Mouse (Mus musculus) inflammation-experienced regulatory T-cells, adult 6 months (primary cell): ENCODE measurements around the gene Ankrd22. TPM values are rescaled to one million over a fixed set of nuclear protein-coding genes. Genes with fewer than 3 reads are reported as not detected.
"Not testable (repeated sequence)": the region's sequence is repeated elsewhere in the genome, so short reads cannot be mapped to it uniquely, and the experiment has no call there.

Experiments
- ATAC-seq: one replicate; pipeline ENCODE4 v1.8.0; 2017
- polyA plus RNA-seq, 3 experiments: library from polyadenylated mRNA; unstranded; fragments of 100-300 nt; shearing (Covaris generic); gene quantifications; one replicate each; pipeline ENCODE4 v1.2.1; 2017

The Ankrd22 gene
- not detected for polyA plus RNA-seq

GRCm38 (mm10) chr19:34165891-34166290 is at the start of gene Ankrd22:
Ankrd22 (minus strand) TSS chr19:34166053.
- no peak for ATAC-seq

- no peak for ATAC-seq
Observed at GRCm38 (mm10) chr19:34214136-34214535, 48.3 kb upstream of the Ankrd22 start.

GRCm38 (mm10) chr19:34213251-34213645 is 47.4 kb upstream of the Ankrd22 start:
- no peak for ATAC-seq

- no peak for ATAC-seq
Observed at GRCm38 (mm10) chr19:34212489-34213250, 46.8 kb upstream of the Ankrd22 start.

- no peak for ATAC-seq
Observed at GRCm38 (mm10) chr19:34210841-34211240, 45.0 kb upstream of the Ankrd22 start.

- peak; percentile 41 for ATAC-seq
Observed at GRCm38 (mm10) chr19:34209930-34210581, 44.2 kb upstream of the Ankrd22 start.

GRCm38 (mm10) chr19:34209031-34209430 is 43.2 kb upstream of the Ankrd22 start:
- no peak for ATAC-seq

GRCm38 (mm10) chr19:34206760-34207440 is 41.0 kb upstream of the Ankrd22 start:
- ATAC-seq: no peak

GRCm38 (mm10) chr19:34206128-34206527 is 40.3 kb upstream of the Ankrd22 start:
- ATAC-seq: not testable (repeated sequence)

- peak; percentile 54 for ATAC-seq
Observed at GRCm38 (mm10) chr19:34202668-34203067, 36.8 kb upstream of the Ankrd22 start.

- peak; percentile 58 for ATAC-seq
Observed at GRCm38 (mm10) chr19:34199488-34199887, 33.6 kb upstream of the Ankrd22 start.

- no peak for ATAC-seq
Observed at GRCm38 (mm10) chr19:34198901-34199300, 33.0 kb upstream of the Ankrd22 start.

- ATAC-seq: no peak
Observed at GRCm38 (mm10) chr19:34198066-34198465, 32.2 kb upstream of the Ankrd22 start.

- ATAC-seq: no peak
Observed at GRCm38 (mm10) chr19:34195031-34195430, 29.2 kb upstream of the Ankrd22 start.

GRCm38 (mm10) chr19:34194132-34194745 is 28.4 kb upstream of the Ankrd22 start:
- ATAC-seq: no peak

GRCm38 (mm10) chr19:34193683-34194082 is 27.8 kb upstream of the Ankrd22 start:
- no peak for ATAC-seq

GRCm38 (mm10) chr19:34193149-34193548 is 27.3 kb upstream of the Ankrd22 start:
- peak; percentile 16 for ATAC-seq

GRCm38 (mm10) chr19:34192008-34192963 is 26.4 kb upstream of the Ankrd22 start, which contains the start of gene Stambpl1:
Stambpl1 (plus strand) TSS chr19:34192229.
- ATAC-seq: peak; percentile 85

GRCm38 (mm10) chr19:34191645-34192007 is 25.8 kb upstream of the Ankrd22 start:
- no peak for ATAC-seq

- peak; percentile 93 for ATAC-seq
Observed at GRCm38 (mm10) chr19:34186845-34187244, 21.0 kb upstream of the Ankrd22 start.

- ATAC-seq: no peak
Observed at GRCm38 (mm10) chr19:34182490-34182889, 16.6 kb upstream of the Ankrd22 start.

- ATAC-seq: no peak
Observed at GRCm38 (mm10) chr19:34181234-34181633, 15.4 kb upstream of the Ankrd22 start.
